Mouse (Mus musculus): ENCODE measurements around the gene 5730409E04Rik. TPM values are rescaled to one million over a fixed set of nuclear protein-coding genes. Genes with fewer than 3 reads are reported as not detected.

Gene 5730409E04Rik
- polyA plus RNA-seq (2012; rRNA removed): 18.2 and 18.5 TPM in 2 replicates

GRCm38 (mm10) chr4:126609606-126610181 lies at the start of gene 5730409E04Rik:
Gene 5730409E04Rik, plus strand, starts transcription at chr4:126609818.

Other genes starting within 250 kb of the 5730409E04Rik start
- gene Ago3, start 180.3 kb upstream of the 5730409E04Rik start, polyA plus RNA-seq (2012; rRNA removed): 22.1 and 50.1 TPM in 2 replicates
- 20.7 and 29.7 TPM in 2 replicates for gene Ago1, start 141.2 kb upstream of the 5730409E04Rik start, polyA plus RNA-seq (2012; rRNA removed)
- gene Ago4, start 76.3 kb upstream of the 5730409E04Rik start, polyA plus RNA-seq (2012; rRNA removed): 1.0 and 1.2 TPM in 2 replicates
- gene Clspn, start 52.9 kb upstream of the 5730409E04Rik start, polyA plus RNA-seq (2012; rRNA removed): 0.47 and 0.71 TPM in 2 replicates
- 177 and 220 TPM in 2 replicates for gene Psmb2, start 67.8 kb downstream of the 5730409E04Rik start, polyA plus RNA-seq (2012; rRNA removed)
- 11.7 and 16.1 TPM in 2 replicates for gene Tfap2e, start 126.4 kb downstream of the 5730409E04Rik start, polyA plus RNA-seq (2012; rRNA removed)
- gene Ncdn, start 143.6 kb downstream of the 5730409E04Rik start, polyA plus RNA-seq (2012; rRNA removed): 58.5 and 60.1 TPM in 2 replicates
- 38.6 and 44.7 TPM in 2 replicates for gene AU040320, start 143.7 kb downstream of the 5730409E04Rik start, polyA plus RNA-seq (2012; rRNA removed)